Mouse (Mus musculus): ENCODE results near the gene Rasgef1b.

The Rasgef1b gene

GRCm38 (mm10) chr5:99606164-99606858 lies 122.6 kb downstream of the Rasgef1b start:
- DNase-seq (ENCODE audit: low read depth in 2 of 2, low spot score in 2 of 2): no peak

GRCm38 (mm10) chr5:99602244-99603023 lies 126.4 kb downstream of the Rasgef1b start:
- no peak for DNase-seq (ENCODE audit: low read depth in 2 of 2, low spot score in 2 of 2)

DNA sequence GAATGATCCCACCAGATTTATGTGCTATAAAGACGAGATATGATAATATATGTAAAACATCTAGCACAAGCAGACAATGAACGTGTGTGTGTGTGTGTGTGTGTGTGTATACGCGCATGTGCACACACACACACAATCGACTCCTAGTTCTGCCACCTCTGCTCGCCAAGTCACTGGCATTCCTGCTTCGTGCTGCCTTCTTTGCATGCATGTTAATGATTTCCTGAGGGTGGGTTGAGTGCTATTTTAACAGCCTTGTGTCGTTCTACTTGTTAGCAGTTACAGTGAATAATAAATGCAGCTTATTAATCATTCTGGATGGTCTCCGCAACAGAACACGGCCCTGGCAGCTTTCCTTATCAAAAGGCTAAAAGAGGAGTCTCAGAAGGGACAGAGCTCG lies 129.5 kb downstream of the Rasgef1b start:
- DNase-seq (ENCODE audit: low read depth in 2 of 2, low spot score in 2 of 2): no peak

- no peak for DNase-seq (ENCODE audit: low read depth in 2 of 2, low spot score in 2 of 2)
Observed at GRCm38 (mm10) chr5:99598470-99599110, 130.3 kb downstream of the Rasgef1b start.

DNA sequence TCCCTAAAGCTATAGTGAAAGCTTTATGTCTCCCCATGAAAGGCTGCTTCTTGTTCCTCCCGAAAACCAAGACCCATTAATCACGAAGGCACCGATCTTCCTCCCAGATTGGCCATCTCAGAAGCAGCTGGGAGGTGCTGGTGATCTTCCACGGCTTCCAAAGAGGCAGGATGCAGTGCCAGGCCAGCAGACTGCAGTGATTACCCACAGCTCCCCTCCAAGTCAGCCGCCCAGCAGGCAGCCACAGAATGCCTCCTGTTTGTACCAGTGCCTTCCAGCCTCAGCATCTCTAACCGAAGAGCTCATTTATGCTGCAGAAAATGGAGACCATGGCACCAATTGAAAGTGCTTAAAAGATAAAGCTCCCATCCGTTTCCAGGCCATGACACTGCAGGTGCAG lies 131.2 kb downstream of the Rasgef1b start:
- no peak for DNase-seq (ENCODE audit: low read depth in 2 of 2, low spot score in 2 of 2)

- no peak for DNase-seq (ENCODE audit: low read depth in 2 of 2, low spot score in 2 of 2)
Observed at GRCm38 (mm10) chr5:99591348-99591747, 137.5 kb downstream of the Rasgef1b start.

- no peak for DNase-seq (ENCODE audit: low read depth in 2 of 2, low spot score in 2 of 2)
Observed at GRCm38 (mm10) chr5:99590539-99590938, 138.3 kb downstream of the Rasgef1b start.

GRCm38 (mm10) chr5:99587994-99588393 lies 140.9 kb downstream of the Rasgef1b start:
- DNase-seq (ENCODE audit: low read depth in 2 of 2, low spot score in 2 of 2): no peak

- DNase-seq (ENCODE audit: low read depth in 2 of 2, low spot score in 2 of 2): no peak
Observed at GRCm38 (mm10) chr5:99587589-99587988, 141.3 kb downstream of the Rasgef1b start.

DNA sequence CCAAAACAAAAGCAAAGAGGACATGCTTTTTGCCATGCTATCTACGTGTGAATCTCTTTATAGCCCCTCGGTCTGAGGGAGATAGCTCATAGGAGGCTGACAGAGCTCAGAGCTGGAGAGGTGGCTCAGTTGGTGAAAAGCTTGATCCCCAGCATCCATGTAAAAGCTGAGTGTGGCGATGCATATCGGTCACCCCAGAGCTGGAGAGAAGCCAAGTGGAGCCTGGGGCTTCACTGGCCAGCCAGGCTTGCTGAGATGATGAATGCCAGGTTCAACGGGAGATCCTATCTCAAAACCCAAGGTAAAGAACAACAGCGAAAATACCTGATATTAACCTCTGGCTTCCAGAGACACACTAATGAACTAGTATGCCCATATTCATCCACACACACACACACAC lies 142.6 kb downstream of the Rasgef1b start:
- DNase-seq (ENCODE audit: low read depth in 2 of 2, low spot score in 2 of 2): no peak

DNA sequence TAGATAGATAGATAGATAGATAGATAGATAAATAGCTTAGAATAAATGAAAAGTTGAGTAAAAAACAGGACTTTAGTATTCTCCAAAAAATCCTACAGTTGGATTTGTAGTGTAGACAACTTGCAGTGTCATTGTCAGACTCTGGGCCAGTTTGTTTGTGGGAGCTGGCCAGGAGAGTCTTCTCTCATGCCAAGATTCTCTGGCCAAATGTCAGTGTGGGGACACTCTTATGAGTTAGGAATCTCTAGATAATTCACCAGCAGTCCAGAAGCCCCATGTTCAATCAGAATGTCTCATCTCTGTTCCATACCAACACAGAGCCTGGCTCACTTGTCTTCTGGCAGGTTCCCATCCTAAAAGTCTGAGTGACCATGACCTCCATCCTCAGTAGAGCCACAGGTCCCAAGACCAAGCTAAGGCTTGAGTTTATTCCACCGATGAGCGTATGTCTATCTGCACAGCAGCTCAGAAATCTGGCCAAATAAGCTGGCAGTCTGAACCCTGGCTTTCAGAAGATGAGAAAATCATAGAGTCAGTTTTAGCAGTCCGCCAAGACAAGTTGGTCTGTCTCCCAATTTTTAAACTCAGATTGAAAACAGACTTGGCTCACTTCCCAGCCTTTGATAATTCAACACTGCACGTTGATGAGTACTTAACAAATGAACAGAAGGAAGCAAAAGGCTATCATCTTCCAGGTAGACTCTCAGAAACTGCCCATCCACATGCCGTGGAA lies 143.5 kb downstream of the Rasgef1b start:
- no peak for DNase-seq (ENCODE audit: low read depth in 2 of 2, low spot score in 2 of 2)

DNA sequence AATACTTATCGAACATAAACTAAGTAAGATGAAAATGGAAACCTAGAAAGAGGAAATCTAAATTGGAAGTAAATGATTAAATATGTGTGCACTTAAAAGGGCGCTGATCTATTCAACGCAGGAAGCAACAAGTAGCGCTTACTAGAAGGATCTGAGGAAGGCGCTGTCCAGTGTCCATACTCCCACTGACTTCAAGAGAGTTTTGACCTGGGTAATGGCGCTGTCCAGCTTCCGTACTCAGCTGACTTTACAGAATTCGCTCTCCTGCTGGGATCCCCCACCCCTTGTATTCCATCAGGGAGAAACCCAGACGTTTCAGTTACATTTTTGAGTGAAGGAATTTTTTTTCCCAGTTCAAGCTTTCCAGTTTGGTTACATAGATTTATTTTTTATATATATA lies 144.6 kb downstream of the Rasgef1b start:
- no peak for DNase-seq (ENCODE audit: low read depth in 2 of 2, low spot score in 2 of 2)

- DNase-seq (ENCODE audit: low read depth in 2 of 2, low spot score in 2 of 2): no peak
Observed at GRCm38 (mm10) chr5:99582055-99582454, 146.8 kb downstream of the Rasgef1b start.

DNA sequence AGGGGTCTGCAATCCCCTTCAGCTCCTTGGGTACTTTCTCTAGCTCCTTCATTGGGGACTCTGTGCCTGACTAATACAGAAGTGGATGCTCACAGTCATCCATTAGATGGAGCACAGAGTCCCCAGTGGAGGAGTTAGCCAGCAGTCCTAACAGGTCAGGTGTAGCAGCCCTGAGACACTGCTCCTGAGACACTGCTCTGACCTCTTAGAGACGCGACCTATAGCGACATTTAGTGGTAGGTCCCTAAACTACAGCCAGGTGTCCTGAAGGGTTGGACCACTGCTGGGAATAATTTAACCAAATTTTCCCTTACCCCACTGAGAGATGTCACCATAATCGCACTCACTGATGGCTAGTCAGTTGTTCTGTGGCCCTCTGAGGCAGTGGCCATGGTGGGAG lies 150.2 kb downstream of the Rasgef1b start:
- no peak for DNase-seq (ENCODE audit: low read depth in 2 of 2, low spot score in 2 of 2)

DNA sequence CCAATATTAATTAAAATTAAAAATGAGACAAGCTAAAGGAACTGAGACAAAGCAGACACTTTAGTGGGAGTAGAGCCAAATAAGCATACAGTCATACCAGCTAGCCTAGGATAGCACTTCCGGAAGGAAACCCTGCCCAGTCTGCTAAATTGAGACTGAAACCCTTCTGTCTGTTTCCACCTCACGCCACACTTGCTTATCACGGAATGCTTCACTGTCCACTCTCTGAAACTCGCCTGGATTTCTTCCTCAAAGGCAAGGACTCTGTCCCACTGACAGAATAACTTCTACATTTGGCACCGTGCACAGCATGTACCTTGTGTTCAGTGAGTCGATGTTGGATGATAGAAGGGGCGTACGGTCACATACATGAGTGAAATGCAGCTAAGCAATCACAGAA lies 153.0 kb downstream of the Rasgef1b start:
- no peak for DNase-seq (ENCODE audit: low read depth in 2 of 2, low spot score in 2 of 2)

- DNase-seq (ENCODE audit: low read depth in 2 of 2, low spot score in 2 of 2): no peak
Observed at GRCm38 (mm10) chr5:99564501-99565323, 164.2 kb downstream of the Rasgef1b start.

DNA sequence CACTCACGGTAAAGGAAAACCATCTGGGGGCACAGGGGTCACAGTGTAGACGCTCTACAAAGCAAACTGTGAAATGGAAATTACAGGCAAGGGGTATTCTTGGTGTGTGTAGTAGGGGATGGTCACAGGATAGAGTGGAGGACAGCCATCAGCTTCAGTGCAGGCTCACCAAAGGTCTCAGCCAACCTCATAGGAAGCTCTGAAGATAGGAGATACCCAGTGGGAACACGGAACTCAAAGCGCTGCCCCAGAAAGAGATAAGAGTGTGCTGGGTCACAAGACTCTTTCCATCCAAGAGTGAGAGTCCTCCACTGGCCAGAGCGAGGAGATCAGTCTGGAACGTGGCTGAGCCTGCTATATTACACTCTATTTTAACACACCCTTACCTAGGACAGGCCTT lies 166.8 kb downstream of the Rasgef1b start:
- no peak for DNase-seq (ENCODE audit: low read depth in 2 of 2, low spot score in 2 of 2)

- no peak for DNase-seq (ENCODE audit: low read depth in 2 of 2, low spot score in 2 of 2)
Observed at GRCm38 (mm10) chr5:99559814-99560213, 169.1 kb downstream of the Rasgef1b start.

- DNase-seq (ENCODE audit: low read depth in 2 of 2, low spot score in 2 of 2): no peak
Observed at GRCm38 (mm10) chr5:99558231-99558630, 170.6 kb downstream of the Rasgef1b start.

GRCm38 (mm10) chr5:99552645-99553044 lies 176.2 kb downstream of the Rasgef1b start:
- no peak for DNase-seq (ENCODE audit: low read depth in 2 of 2, low spot score in 2 of 2)

Measured in CD8-positive naive resting alpha-beta T cell, adult 2 months (primary cell).